Mouse (Mus musculus) left cerebral cortex, postnatal 10 days (tissue): Measurements from ENCODE around the gene Rhox2e. TPM values are rescaled to one million over a fixed set of nuclear protein-coding genes. Genes with fewer than 3 reads are reported as not detected.
"Not testable (repeated sequence)": the region's sequence is repeated elsewhere in the genome, so short reads cannot be mapped to it uniquely, and the experiment has no call there.

Source experiments
- DNase-seq, 2 experiments: peaks; one replicate each; pipeline ENCODE4 v3.0.0; 2021 to 2022; ENCODE audit warnings: low spot score in 2 of 2, mixed read lengths in 1 of 2; ENCODE audit errors: extremely low spot score in 1 of 2
- intact Hi-C: fragments of 180-260 bp; cut with DNase I; formaldehyde crosslinking; loops from one replicate; pipeline ENCODE4 v1.15.1; 2025
- total RNA-seq, 2 experiments: library from RNA; stranded (reverse); gene quantifications; 2 replicates each; pipeline ENCODE4 v1.2.3; 2021

Gene Rhox2e
- total RNA-seq = not detected

DNA sequence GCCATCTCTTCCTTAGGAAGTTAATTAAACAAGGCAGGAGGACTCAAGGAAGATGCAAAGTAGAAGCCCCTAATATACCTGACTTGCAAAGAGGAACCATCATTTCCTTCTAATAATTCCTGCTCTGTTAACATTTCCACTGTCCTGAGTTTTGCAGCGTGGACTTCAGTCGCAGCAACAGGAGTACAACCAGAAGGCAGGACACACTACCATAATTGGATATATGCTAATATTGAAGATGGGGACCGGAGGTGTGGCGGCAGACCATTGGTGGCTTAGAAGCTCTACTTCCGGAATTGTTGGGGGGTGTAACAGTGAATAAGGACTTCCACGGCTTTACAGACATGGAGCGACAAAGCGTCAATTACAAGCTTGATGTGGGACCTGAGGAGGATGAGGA lies at the start of gene Rhox2e:
Gene Rhox2e (plus strand): TSS at position 301 of the 400 bp plus-strand sequence.
- intact Hi-C loops, DNase-seq: not testable (repeated sequence)

GRCm38 (mm10) chrX:37514059-37514458 lies 16.2 kb upstream of the Rhox2e start, which contains the start of gene Rhox4d:
Rhox4d (plus strand) TSS chrX:37514359.
- DNase-seq, intact Hi-C loops: not testable (repeated sequence)

DNA sequence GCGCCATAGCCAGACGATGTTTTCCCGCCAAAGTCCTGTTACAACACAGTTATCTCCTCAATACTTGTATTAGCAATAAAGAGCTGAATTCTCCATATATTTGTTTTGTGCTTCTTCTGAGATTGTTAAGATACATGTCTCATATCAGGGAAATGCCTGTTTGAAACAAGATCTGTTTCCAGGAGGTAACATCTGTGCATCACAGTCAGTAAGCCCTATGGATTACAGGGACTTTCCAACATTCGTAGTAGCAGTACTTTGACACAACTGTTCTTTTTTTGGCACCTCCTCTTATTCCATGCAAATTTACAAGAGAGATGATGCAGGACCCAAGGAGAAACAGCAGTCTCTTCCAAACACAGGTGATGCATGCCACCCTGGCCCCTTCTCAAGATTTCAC lies 11.5 kb downstream of the Rhox2e start, which contains the start of gene Rhox3e:
Gene Rhox3e (plus strand): TSS at position 301 of the 400 bp plus-strand sequence.
- DNase-seq, intact Hi-C loops: not testable (repeated sequence)

DNA sequence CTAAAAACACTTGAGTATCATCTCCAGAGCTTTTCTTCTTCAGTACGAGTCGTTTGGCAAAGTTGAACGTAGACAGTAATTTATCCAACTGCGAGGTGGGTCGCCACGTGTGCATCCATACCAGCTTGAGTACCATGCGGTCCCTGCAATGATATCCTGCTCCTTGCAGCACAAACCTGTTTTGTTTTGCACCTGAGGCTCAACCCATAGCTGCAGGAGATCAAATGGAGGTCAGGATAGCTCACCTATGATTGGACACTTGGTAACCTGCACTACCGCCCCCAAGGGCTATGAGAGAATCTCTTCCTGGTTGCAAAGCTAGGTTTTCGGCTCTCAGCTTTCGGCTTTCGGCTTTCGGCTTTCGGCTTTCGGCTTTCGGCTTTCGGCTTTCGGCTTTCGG lies 26.9 kb downstream of the Rhox2e start, which contains the start of gene Rhox4e:
Gene Rhox4e (plus strand): TSS at position 301 of the 400 bp plus-strand sequence.
- DNase-seq, intact Hi-C loops: not testable (repeated sequence)

DNA sequence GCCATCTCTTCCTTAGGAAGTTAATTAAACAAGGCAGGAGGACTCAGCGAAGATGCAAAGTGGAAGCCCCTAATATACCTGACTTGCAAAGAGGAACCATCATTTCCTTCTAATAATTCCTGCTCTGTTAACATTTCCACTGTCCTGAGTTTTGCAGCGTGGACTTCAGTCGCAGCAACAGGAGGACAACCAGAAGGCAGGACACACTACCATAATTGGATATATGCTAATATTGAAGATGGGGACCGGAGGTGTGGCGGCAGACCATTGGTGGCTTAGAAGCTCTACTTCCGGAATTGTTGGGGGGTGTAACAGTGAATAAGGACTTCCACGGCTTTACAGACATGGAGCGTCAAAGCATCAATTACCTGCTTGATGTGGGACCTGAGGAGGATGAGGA lies 40.9 kb downstream of the Rhox2e start, which contains the start of gene Rhox2f:
Gene Rhox2f (plus strand): TSS at position 301 of the 400 bp plus-strand sequence.
- intact Hi-C loops, DNase-seq: not testable (repeated sequence)

DNA sequence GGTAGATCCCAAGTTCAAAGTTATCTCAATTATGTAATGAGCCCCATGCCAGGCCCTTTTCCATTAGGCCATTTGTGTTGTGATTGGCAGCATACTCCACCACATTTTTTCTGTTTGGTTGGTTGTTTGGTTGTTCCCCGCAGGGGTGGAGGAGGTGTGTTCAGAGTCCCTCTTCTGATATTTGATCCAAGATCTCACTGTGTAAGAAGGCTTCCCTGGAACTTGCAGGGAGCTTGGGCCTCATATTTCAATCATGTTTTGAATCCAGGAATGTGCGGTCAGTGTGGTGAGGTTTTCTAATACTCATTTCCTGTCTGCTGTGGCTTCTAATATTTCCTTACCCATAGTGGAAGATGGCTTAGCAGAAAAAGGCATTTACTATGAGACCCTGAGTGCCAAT lies 42.4 kb downstream of the Rhox2e start:
- intact Hi-C loops = not testable (repeated sequence)
- peak in 1 of 2 experiments; percentile 10 for DNase-seq

DNA sequence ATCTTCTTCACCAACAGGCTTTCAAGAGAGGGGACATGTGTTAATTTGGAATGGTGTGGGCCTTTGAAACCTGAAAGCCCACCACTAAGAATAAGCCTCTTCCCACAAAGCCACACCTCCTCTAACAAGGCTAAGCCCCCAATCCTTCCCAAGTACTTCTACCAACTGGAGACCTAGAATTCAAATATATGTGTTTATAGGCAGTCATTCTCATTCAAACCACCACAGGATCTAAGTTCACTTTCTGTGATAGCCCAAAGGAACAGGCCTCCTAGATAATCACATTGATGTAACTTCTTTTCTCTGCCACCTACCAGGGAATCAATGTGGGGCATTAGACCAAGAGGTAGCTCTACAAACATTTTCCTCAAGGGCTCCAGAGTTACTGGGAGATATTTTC lies 50.4 kb downstream of the Rhox2e start, which contains the start of gene Rhox3f:
Gene Rhox3f (plus strand): TSS at position 301 of the 400 bp plus-strand sequence.
- intact Hi-C loops, DNase-seq: not testable (repeated sequence)

Other genes starting within 250 kb of the Rhox2e start
- gene Rhox3a2, start 150.4 kb upstream of the Rhox2e start, total RNA-seq = not detected
- not detected for gene Rhox4a2, start 139.6 kb upstream of the Rhox2e start, total RNA-seq
- gene Rhox2b, start 118.4 kb upstream of the Rhox2e start, total RNA-seq = not detected
- not detected for gene Rhox4b, start 98.0 kb upstream of the Rhox2e start, total RNA-seq
- gene Rhox2c, start 76.8 kb upstream of the Rhox2e start, total RNA-seq = not detected
- not detected for gene Rhox3c, start 71.9 kb upstream of the Rhox2e start, total RNA-seq
- gene Rhox4c, start 50.1 kb upstream of the Rhox2e start, total RNA-seq = not detected
- gene Rhox2d, start 37.0 kb upstream of the Rhox2e start, total RNA-seq = not detected
- gene Rhox4d, start 16.1 kb upstream of the Rhox2e start, total RNA-seq = not detected
- not detected for gene Rhox3e, start 11.6 kb downstream of the Rhox2e start, total RNA-seq
- gene Rhox4e, start 27.0 kb downstream of the Rhox2e start, total RNA-seq = not detected
- gene Rhox2f, start 41.0 kb downstream of the Rhox2e start, total RNA-seq = not detected
- not detected for gene Rhox3f, start 50.5 kb downstream of the Rhox2e start, total RNA-seq
- not detected for gene Rhox4f, start 77.3 kb downstream of the Rhox2e start, total RNA-seq
- not detected for gene Rhox3g, start 98.2 kb downstream of the Rhox2e start, total RNA-seq
- gene Rhox2g, start 113.0 kb downstream of the Rhox2e start, total RNA-seq = not detected
- not detected for gene Rhox4g, start 120.9 kb downstream of the Rhox2e start, total RNA-seq
- not detected for gene Rhox3h, start 138.3 kb downstream of the Rhox2e start, total RNA-seq
- gene Rhox2h, start 142.8 kb downstream of the Rhox2e start, total RNA-seq = not detected